Mouse (Mus musculus) heart, postnatal 36 days (tissue): ENCODE data around the gene Pkig. TPM values are rescaled to one million over a fixed set of nuclear protein-coding genes. Genes with fewer than 3 reads are reported as not detected.
"Not testable (repeated sequence)": the region's sequence is repeated elsewhere in the genome, so short reads cannot be mapped to it uniquely, and the experiment has no call there.

Source experiments
- DNase-seq, 2 experiments: peaks; one replicate each; pipeline ENCODE4 v3.0.0; 2021 to 2022
- intact Hi-C: fragments of 180-260 bp; cut with DNase I; formaldehyde crosslinking; loops from one replicate; pipeline ENCODE4 v1.15.1; 2025
- total RNA-seq, 2 experiments: library from RNA; stranded (reverse); gene quantifications; 2 replicates each; pipeline ENCODE4 v1.2.3; 2021

Pkig gene
- total RNA-seq, 2 experiments from 2014 or later = 221 to 229 TPM

GRCm38 (mm10) chr2:163675144-163675619 is 17.0 kb downstream of the Pkig start:
- intact Hi-C loops = no loop called here

GRCm38 (mm10) chr2:163675662-163676061 is 17.5 kb downstream of the Pkig start:
- no peak for DNase-seq
- intact Hi-C loops = no loop called here

More at GRCm38 (mm10) chr2:163675144-163675619, 17.0 kb downstream of the Pkig start:
- DNase-seq = no peak

DNA sequence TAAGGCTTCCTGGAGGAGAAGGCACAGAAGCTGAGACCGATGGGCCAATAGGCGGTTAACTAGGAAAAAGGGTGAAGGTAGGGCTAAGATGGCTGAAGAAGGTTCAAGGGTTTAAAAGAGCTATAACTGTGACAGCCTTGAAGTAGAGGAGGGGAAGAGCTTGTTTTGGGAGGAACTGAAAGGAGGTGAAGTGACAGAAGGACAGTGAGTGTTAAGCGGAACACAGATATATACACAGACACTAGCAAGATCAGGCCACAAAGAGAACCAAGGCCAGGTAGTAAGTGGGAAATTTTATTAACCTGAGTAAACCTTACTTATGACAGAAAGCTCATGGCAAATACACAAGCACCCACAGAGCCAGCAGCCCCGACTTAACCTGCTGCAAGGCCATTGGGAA is 18.1 kb downstream of the Pkig start:
- intact Hi-C loops = no loop called here

GRCm38 (mm10) chr2:163676745-163677144 is 18.6 kb downstream of the Pkig start:
- intact Hi-C loops = no loop called here
- DNase-seq = no peak

More for the DNA sequence above, 18.1 kb downstream of the Pkig start:
- no peak for DNase-seq

DNA sequence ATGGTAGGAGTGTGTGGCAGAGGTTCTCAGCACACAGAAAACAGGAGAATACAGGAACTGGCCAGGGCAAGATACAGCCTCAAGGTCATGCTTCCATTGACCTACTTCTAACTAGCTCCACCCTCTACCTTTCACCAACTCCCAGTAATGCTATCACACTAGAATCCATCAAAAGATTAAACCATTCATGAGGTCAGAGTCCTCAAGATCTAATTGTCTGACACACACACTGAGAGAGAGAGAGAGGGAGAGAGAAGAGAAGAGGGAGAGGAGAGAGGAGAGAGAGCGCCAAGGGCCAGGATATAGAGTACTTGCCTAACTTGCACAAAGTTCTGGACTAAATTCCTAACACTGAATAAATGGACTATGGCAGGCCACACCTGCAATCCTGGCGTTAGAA is 24.2 kb downstream of the Pkig start:
- intact Hi-C loops = no loop called here
- DNase-seq = no peak

GRCm38 (mm10) chr2:163685287-163685686 is 27.1 kb downstream of the Pkig start:
- intact Hi-C loops = loop anchor here (2.0 kb wide), 1 partner anchor 14 kb away; no protein-coding TSS in a partner anchor
- DNase-seq = no peak

DNA sequence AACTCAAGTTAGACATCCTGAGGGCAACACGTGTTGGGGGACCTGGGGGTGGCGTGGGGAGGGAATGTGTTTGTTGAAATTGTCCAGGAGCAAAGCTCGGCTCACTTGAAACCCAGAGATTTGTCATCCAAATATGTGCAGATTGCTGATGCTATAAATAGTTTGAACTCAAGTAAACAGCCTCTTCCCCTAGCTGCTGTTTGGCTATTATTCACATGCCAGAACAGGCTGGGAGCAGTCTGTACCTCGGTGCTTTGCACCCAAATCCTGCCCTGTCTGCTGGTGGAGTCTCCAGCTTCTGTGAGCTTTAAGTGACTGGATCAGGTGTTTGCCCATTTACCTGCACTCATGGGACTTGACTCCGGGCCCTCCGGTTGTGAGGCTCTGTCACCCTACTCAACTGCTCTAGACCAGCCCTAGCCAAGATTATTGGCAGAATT is 27.6 kb downstream of the Pkig start:
- intact Hi-C loops = loop anchor here (2.0 kb wide), 1 partner anchor 15 kb away; no protein-coding TSS in a partner anchor
- DNase-seq = peak in 1 of 2 experiments; percentile 73

- intact Hi-C loops = no loop called here
- no peak for DNase-seq
These were observed 28.0 kb downstream of the Pkig start for GRCm38 (mm10) chr2:163686233-163686632.

GRCm38 (mm10) chr2:163686886-163687285 is 28.7 kb downstream of the Pkig start:
- intact Hi-C loops = no loop called here
- no peak for DNase-seq

DNA sequence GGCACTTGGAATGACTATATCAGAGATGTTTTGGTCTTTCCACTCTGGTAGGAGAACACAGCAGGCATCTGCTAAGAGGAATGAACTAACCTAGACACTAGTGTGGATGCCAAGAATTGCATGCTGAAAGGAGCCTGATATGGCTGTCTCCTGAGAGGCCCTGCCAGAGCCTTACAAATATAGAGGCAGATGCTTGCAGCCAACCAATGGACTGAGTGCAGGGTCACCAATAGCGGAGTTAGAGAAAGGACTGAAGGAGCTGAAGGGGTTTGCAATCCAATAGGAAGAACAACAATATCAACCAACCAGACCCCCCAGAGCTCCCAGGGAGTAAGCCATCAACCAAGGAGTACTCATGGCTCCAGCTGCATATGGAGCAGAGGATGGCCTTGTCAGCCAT is 30.2 kb downstream of the Pkig start:
- intact Hi-C loops, DNase-seq: not testable (repeated sequence)

GRCm38 (mm10) chr2:163689771-163690170 is 31.6 kb downstream of the Pkig start:
- intact Hi-C loops = no loop called here
- DNase-seq = no peak

GRCm38 (mm10) chr2:163690409-163691304 is 32.5 kb downstream of the Pkig start:
- DNase-seq = no peak
- intact Hi-C loops = no loop called here

- no peak for DNase-seq
- intact Hi-C loops = no loop called here
These were observed 33.8 kb downstream of the Pkig start for GRCm38 (mm10) chr2:163691846-163692605.

- intact Hi-C loops = no loop called here
- DNase-seq = no peak
These were observed 34.9 kb downstream of the Pkig start for GRCm38 (mm10) chr2:163692873-163693612.

DNA sequence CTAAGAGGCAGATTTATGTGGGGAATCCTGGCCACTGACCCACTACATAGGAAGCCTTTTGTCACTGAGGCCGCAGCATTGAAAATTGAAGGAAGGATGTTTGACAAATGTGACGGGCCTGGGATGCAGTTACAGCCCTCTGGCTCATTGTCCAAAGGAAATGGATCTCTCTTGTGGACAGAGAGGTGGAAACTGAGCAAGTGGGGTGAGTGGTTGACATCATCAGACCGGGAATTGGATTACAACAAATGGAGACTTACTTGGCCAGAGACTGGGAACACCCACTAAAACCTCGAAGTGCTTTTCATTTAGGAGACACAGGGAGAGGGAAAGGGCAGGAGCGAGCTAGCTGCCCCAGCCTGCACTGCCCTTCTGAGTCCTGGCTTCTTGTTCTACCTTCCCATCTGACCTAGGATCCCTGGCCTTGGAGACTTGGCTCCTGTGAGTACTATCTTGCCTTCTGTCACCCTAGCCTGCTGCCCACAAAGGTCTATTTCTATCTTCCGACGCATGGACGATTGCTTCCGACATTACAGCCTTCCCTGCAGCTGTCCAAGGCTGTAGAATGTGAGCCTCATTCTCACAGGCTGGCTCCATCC is 35.6 kb downstream of the Pkig start:
- intact Hi-C loops = loop anchor here (2.0 kb wide), 1 partner anchor 35 kb away; the partner anchor contains the start of gene Pkig
- no peak for DNase-seq

- intact Hi-C loops = no loop called here
- DNase-seq = no peak
These were observed 38.6 kb downstream of the Pkig start for GRCm38 (mm10) chr2:163696763-163697162.

DNA sequence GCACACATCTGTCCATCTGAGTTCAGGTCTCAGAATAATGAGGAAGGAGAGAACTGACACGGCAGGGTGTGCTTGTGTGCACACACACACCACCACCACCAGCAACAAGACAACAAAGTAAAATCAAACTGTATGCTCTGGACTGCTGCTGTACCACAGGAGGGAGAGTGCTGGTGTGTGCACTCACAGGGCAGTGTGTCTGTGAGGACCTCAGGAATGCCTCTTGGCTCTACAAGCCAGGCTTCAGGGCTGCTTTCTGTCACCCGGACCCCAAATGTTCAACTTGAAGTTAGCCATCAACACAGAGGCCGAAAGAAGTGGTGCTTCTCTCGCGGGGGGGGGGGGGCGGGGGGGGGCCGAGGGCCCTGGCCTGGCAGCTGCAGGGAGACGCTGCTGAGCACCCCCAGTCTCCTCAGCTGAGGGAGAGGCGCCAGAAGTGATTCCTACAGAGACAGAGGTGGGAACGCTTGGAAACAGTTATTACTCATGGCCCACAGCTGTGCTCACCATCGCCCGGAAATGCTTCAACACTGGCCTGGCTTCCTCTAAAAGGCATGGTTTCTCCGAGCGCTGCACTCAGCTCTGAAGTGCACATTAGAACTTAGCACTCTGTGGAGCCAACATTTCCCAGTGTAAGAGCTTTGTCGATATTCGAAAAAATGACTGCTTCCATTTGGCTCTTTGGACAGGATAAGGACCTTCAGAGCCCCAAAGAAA is 39.7 kb downstream of the Pkig start:
- intact Hi-C loops = loop anchor here (2.0 kb wide), 1 partner anchor 15 kb away; no protein-coding TSS in a partner anchor
- no peak for DNase-seq

GRCm38 (mm10) chr2:163699078-163699780 is 41.0 kb downstream of the Pkig start:
- no peak for DNase-seq
- intact Hi-C loops = loop anchor here (2.0 kb wide), 1 partner anchor 14 kb away; no protein-coding TSS in a partner anchor

GRCm38 (mm10) chr2:163702431-163702830 is 44.2 kb downstream of the Pkig start:
- intact Hi-C loops = no loop called here
- DNase-seq = no peak
